9 mouse cellular contexts compared by ENCODE assay signal in genomic region chr1:30144997-30145396, GRCm38 (mm10).
DNase-seq lines count a peak whose midpoint lies in the region; TF ChIP-seq lines count a peak whose summit lies in the region.
"Had no signal": no experiment of that assay in that cellular context is flagged by ENCODE, and none has a peak within 500 bp of the region (broad histone marks: within the 10 kb centered on the region; RNA-seq: fewer than 3 reads in every experiment).

No protein-coding gene starts in this region.

- DNase-seq in heart, adult 2 months: no peak
- DNase-seq in heart, postnatal 36 days: no peak
- peak; percentile 30 for DNase-seq in adrenal gland, postnatal 25 days
- DNase-seq in frontal cortex, postnatal 25 days (ENCODE audit: low spot score in 2 of 2): peak; percentile 32 to 54
- DNase-seq in left cerebral cortex, adult 8-10 months (ENCODE audit: low spot score in 2 of 2): peak; percentile 22 to 54
- DNase-seq in urinary bladder, postnatal 14 days (ENCODE audit: low spot score): no peak
- no peak for DNase-seq in ovary, adult 18-20 months (ENCODE audit: low spot score)
- no peak for DNase-seq in spleen, adult 18-20 months

- no peak for TF ChIP-seq EP300 in heart, adult 2 months (IDR thresholded peaks at IDR 0.05; ENCODE audit: insufficient read depth, low read depth, low read length)

- H3K27me3 ChIP-seq in heart, adult 2 months (ENCODE audit: control insufficient read depth, insufficient read depth, low read length): no peaks in the 10 kb centered on the region
- H3K27me3 ChIP-seq: heart, embryonic 13.5 days had no signal

- intact Hi-C loops in heart, adult 2 months (cut with DNase I): no loop called here
- intact Hi-C loops in heart, postnatal 36 days (cut with DNase I): no loop called here

- 75% methylated on average over 4 of the region's 4 CpGs for WGBS in heart, adult 2 months

- H3K36me3 ChIP-seq in heart, adult 2 months (ENCODE audit: control insufficient read depth, insufficient read depth, low read length): no peaks in the 10 kb centered on the region
- H3K36me3 ChIP-seq: heart, embryonic 13.5 days had no signal

- no peak overlapping the region for H3K9ac ChIP-seq in heart, adult 2 months (ENCODE audit: low read depth, low read length)
- H3K9ac ChIP-seq: heart, embryonic 13.5 days had no signal

- H3K4me3 ChIP-seq in heart, adult 2 months: no peak overlapping the region
- H3K4me3 ChIP-seq: heart, embryonic 13.5 days had no signal

- no peaks in the 10 kb centered on the region for H3K4me1 ChIP-seq in heart, adult 2 months (ENCODE audit: control insufficient read depth, insufficient read depth, low read length)
- H3K4me1 ChIP-seq: heart, embryonic 13.5 days had no signal

- no peaks in the 10 kb centered on the region for H3K79me2 ChIP-seq in heart, adult 2 months (replicated peaks; ENCODE audit: control insufficient read depth, insufficient read depth, low read length)

- TF ChIP-seq CTCF in heart, adult 2 months (IDR thresholded peaks at IDR 0.05): 0 out of 2 replicates have a peak, but pooled peaks have one; percentile 12

- H3K27ac ChIP-seq in heart, adult 2 months: no peak overlapping the region
- H3K27ac ChIP-seq: heart, embryonic 13.5 days had no signal

- no peak for TF ChIP-seq POLR2A in heart, adult 2 months (IDR thresholded peaks at IDR 0.05; ENCODE audit: insufficient read depth, low read depth, low read length)

Comparison
In these comparisons a context has a peak if more than half of its experiments do, and no peak if none do; other contexts are left out.
1. DNase-seq: peak in adrenal gland, postnatal 25 days (single experiment), frontal cortex, postnatal 25 days (2 of 2) and left cerebral cortex, adult 8-10 months (2 of 2); none in heart, adult 2 months (0 of 2), heart, postnatal 36 days (0 of 2), urinary bladder, postnatal 14 days (single experiment), ovary, adult 18-20 months (single experiment) and spleen, adult 18-20 months (0 of 2).